In the genomic region with DNA sequence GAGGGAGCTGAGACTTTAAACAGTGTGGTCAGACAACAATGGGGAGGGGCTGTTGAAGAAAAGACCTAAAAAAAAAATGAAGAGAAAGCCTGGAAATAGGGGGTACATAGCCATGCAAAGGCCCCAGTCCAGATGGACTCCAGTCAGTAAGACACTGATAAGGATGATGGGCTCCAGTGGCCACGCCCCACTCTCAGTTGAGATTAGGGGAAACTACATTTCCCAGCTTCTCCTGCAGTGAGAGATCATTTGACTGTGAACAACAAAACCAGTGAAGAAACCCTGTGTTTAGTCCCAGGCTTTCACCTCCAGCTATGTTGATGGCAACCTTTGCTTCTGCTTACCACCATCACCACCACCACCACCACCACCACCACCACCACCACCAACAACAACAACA, we compare ENCODE assay signal across 36 mouse cellular contexts. TPM values are rescaled to one million over a fixed set of nuclear protein-coding genes. Genes with fewer than 3 reads are reported as not detected.
A peak's percentile ranks its signal among the peaks of the same experiment; 100 is the strongest.
DNase-seq lines count a peak whose midpoint lies in the region; ATAC-seq and TF ChIP-seq lines count a peak whose summit lies in the region.
"Had no signal": no experiment of that assay in that cellular context is flagged by ENCODE, and none has a peak within 500 bp of the region (broad histone marks: within the 10 kb centered on the region; RNA-seq: fewer than 3 reads in every experiment).

No protein-coding gene starts in this region.

- no peak overlapping the region for H3K9ac ChIP-seq in forebrain, embryonic 11.5 days (ENCODE audit: low read length)
- H3K9ac ChIP-seq in intestine, embryonic 14.5 days (ENCODE audit: low read length), result no peak overlapping the region
- H3K9ac ChIP-seq in intestine, postnatal 0 days (ENCODE audit: low read depth, low read length), result no peak overlapping the region
- no peak overlapping the region for H3K9ac ChIP-seq in liver, postnatal 0 days (replicated peaks)
- H3K9ac ChIP-seq: limb, embryonic 15.5 days had no signal

- no peaks in the 10 kb centered on the region for H3K9me3 ChIP-seq in forebrain, embryonic 10.5 days
- H3K9me3 ChIP-seq in forebrain, embryonic 11.5 days (ENCODE audit: control insufficient read depth, low read length), result no peaks in the 10 kb centered on the region
- no peaks in the 10 kb centered on the region for H3K9me3 ChIP-seq in intestine, embryonic 14.5 days (ENCODE audit: control insufficient read depth, low read length)
- H3K9me3 ChIP-seq in intestine, postnatal 0 days (ENCODE audit: control insufficient read depth), result no peaks in the 10 kb centered on the region
- H3K9me3 ChIP-seq in G1E (replicated peaks), result no peaks in the 10 kb centered on the region
- no peaks in the 10 kb centered on the region for H3K9me3 ChIP-seq in liver, postnatal 0 days (ENCODE audit: low read length)
- H3K9me3 ChIP-seq: hindbrain, embryonic 10.5 days; limb, embryonic 10.5 days; limb, embryonic 15.5 days had no signal

- H3K4me2 ChIP-seq in forebrain, embryonic 11.5 days (ENCODE audit: low read depth, low read length, severe bottlenecking), result no peak overlapping the region
- H3K4me2 ChIP-seq in intestine, embryonic 14.5 days (ENCODE audit: low read length), result no peak overlapping the region
- no peak overlapping the region for H3K4me2 ChIP-seq in intestine, postnatal 0 days (replicated peaks; ENCODE audit: low read depth)
- no peak overlapping the region for H3K4me2 ChIP-seq in liver, postnatal 0 days (ENCODE audit: low read depth, low read length)
- H3K4me2 ChIP-seq: limb, embryonic 15.5 days; midbrain, embryonic 11.5 days had no signal

- no peak overlapping the region for H3K4me3 ChIP-seq in forebrain, embryonic 10.5 days
- H3K4me3 ChIP-seq in forebrain, embryonic 11.5 days (ENCODE audit: low read depth, low read length), result no peak overlapping the region
- H3K4me3 ChIP-seq in intestine, embryonic 14.5 days (ENCODE audit: low read depth, low read length), result no peak overlapping the region
- no peak overlapping the region for H3K4me3 ChIP-seq in intestine, postnatal 0 days (ENCODE audit: low read depth, low read length)
- no peak overlapping the region for H3K4me3 ChIP-seq in G1E (ENCODE audit: low read depth, low read length)
- H3K4me3 ChIP-seq in liver, postnatal 0 days (ENCODE audit: low read depth, low read length), result no peak overlapping the region
- H3K4me3 ChIP-seq: hindbrain, embryonic 10.5 days; limb, embryonic 10.5 days; limb, embryonic 15.5 days had no signal

- TF ChIP-seq CTCF in intestine, postnatal 0 days (IDR thresholded peaks at IDR 0.05; ENCODE audit: low read depth), result no peak
- no peak for TF ChIP-seq CTCF in G1E (IDR thresholded peaks at IDR 0.05; ENCODE audit: low read depth, low read length)
- no peak for TF ChIP-seq CTCF in liver, postnatal 0 days (IDR thresholded peaks at IDR 0.05; ENCODE audit: low read depth)

- TF ChIP-seq EP300 in liver, postnatal 0 days (IDR thresholded peaks at IDR 0.05; ENCODE audit: low read depth), result no peak

- H3K27me3 ChIP-seq in forebrain, embryonic 10.5 days (ENCODE audit: poor library complexity, severe bottlenecking), result no peaks in the 10 kb centered on the region
- no peaks in the 10 kb centered on the region for H3K27me3 ChIP-seq in forebrain, embryonic 11.5 days (ENCODE audit: control insufficient read depth, insufficient read depth, low read length)
- no peaks in the 10 kb centered on the region for H3K27me3 ChIP-seq in intestine, embryonic 14.5 days (replicated peaks; ENCODE audit: control insufficient read depth, insufficient read depth, low read length)
- no peaks in the 10 kb centered on the region for H3K27me3 ChIP-seq in intestine, postnatal 0 days (replicated peaks; ENCODE audit: control insufficient read depth, insufficient read depth, low read length)
- H3K27me3 ChIP-seq in G1E (ENCODE audit: insufficient read depth, low read length), result peaks cover 18% of the 10 kb centered on the region
- no peaks in the 10 kb centered on the region for H3K27me3 ChIP-seq in liver, postnatal 0 days (ENCODE audit: insufficient read depth, low read length)
- H3K27me3 ChIP-seq: limb, embryonic 15.5 days had no signal

- ATAC-seq in forebrain, embryonic 11.5 days (replicated peaks; ENCODE audit: low FRiP score), result no peak
- no peak for ATAC-seq in intestine, embryonic 14.5 days (replicated peaks; ENCODE audit: low FRiP score, low TSS enrichment, low read depth)
- ATAC-seq in intestine, postnatal 0 days, result no peak
- no peak for ATAC-seq in G1E (ENCODE audit: extremely low read depth, insufficient number of reproducible peaks, low FRiP score, poor library complexity, severe bottlenecking)
- no peak for ATAC-seq in liver, postnatal 0 days
- ATAC-seq: hindbrain, postnatal 0 days; intestine, embryonic 16.5 days; lung, postnatal 0 days; midbrain, embryonic 16.5 days had no signal

- no peaks in the 10 kb centered on the region for H3K36me3 ChIP-seq in forebrain, embryonic 10.5 days (replicated peaks)
- no peaks in the 10 kb centered on the region for H3K36me3 ChIP-seq in forebrain, embryonic 11.5 days (ENCODE audit: control insufficient read depth, insufficient read depth, low read length)
- H3K36me3 ChIP-seq in intestine, embryonic 14.5 days (ENCODE audit: control insufficient read depth, insufficient read depth, low read length), result no peaks in the 10 kb centered on the region
- H3K36me3 ChIP-seq in intestine, postnatal 0 days (ENCODE audit: control insufficient read depth, insufficient read depth), result no peaks in the 10 kb centered on the region
- H3K36me3 ChIP-seq in G1E (replicated peaks), result no peaks in the 10 kb centered on the region
- H3K36me3 ChIP-seq in liver, postnatal 0 days (replicated peaks; ENCODE audit: insufficient read depth, low read length), result no peaks in the 10 kb centered on the region
- H3K36me3 ChIP-seq: hindbrain, embryonic 10.5 days; limb, embryonic 10.5 days; limb, embryonic 15.5 days had no signal

- 71% methylated on average over 1 of the region's 1 CpGs for WGBS in forebrain, embryonic 10.5 days
- WGBS in forebrain, embryonic 11.5 days, result 95% methylated on average over 1 of the region's 1 CpGs
- WGBS in intestine, embryonic 14.5 days, result 59% methylated on average over 1 of the region's 1 CpGs
- 60% methylated on average over 1 of the region's 1 CpGs for WGBS in intestine, postnatal 0 days
- WGBS in liver, postnatal 0 days (ENCODE audit: insufficient replicate concordance), result 55% methylated on average over 1 of the region's 1 CpGs

- no peak for DNase-seq in forebrain, embryonic 10.5 days (ENCODE audit: extremely low spot score, low spot score)
- no peak for DNase-seq in forebrain, embryonic 11.5 days (ENCODE audit: low spot score)
- peak; percentile 21 for DNase-seq in intestine, embryonic 14.5 days (ENCODE audit: low spot score)
- DNase-seq in G1E (ENCODE audit: low spot score), result peak; percentile 50
- DNase-seq in liver, postnatal 0 days, result peak; percentile 14
- DNase-seq in kidney, adult 9 months, result no peak
- no peak for DNase-seq in spleen, postnatal 14 days (ENCODE audit: low spot score in 2 of 2)
- DNase-seq: adrenal gland, postnatal 10 days; cerebellum, adult 18-20 months; cerebellum, postnatal 25 days; heart, postnatal 14 days; kidney, postnatal 14 days; layer of hippocampus, adult 9-11 months; thymus, postnatal 4 days had no signal

- peak overlapping the region; percentile 17; the same call in 1 of the 2 replicates for H3K27ac ChIP-seq in forebrain, embryonic 10.5 days
- H3K27ac ChIP-seq in forebrain, embryonic 11.5 days (ENCODE audit: low read depth, low read length), result no peak overlapping the region
- H3K27ac ChIP-seq in intestine, embryonic 14.5 days (ENCODE audit: low read depth), result no peak overlapping the region
- no peak overlapping the region for H3K27ac ChIP-seq in intestine, postnatal 0 days (ENCODE audit: low read depth, low read length)
- H3K27ac ChIP-seq in liver, postnatal 0 days (ENCODE audit: low read depth), result no peak overlapping the region
- H3K27ac ChIP-seq: hindbrain, postnatal 0 days; limb, embryonic 10.5 days; limb, embryonic 15.5 days; macrophage had no signal

- peaks cover 67% of the 10 kb centered on the region for H3K4me1 ChIP-seq in forebrain, embryonic 10.5 days
- H3K4me1 ChIP-seq in forebrain, embryonic 11.5 days (replicated peaks; ENCODE audit: control insufficient read depth, insufficient read depth, low read length), result peaks cover 5% of the 10 kb centered on the region
- H3K4me1 ChIP-seq in intestine, embryonic 14.5 days (replicated peaks; ENCODE audit: control insufficient read depth, insufficient read depth, low read length), result no peaks in the 10 kb centered on the region
- no peaks in the 10 kb centered on the region for H3K4me1 ChIP-seq in intestine, postnatal 0 days (replicated peaks; ENCODE audit: control insufficient read depth, insufficient read depth, low read length)
- H3K4me1 ChIP-seq in G1E (ENCODE audit: insufficient read depth, low read depth, low read length), result peaks cover 37% of the 10 kb centered on the region
- H3K4me1 ChIP-seq in liver, postnatal 0 days (ENCODE audit: insufficient read depth), result no peaks in the 10 kb centered on the region

RNA-seq across cellular contexts. Expression of a gene that starts 8.2 kb away (rescaled TPM):
- polyA plus RNA-seq in forebrain, embryonic 10.5 days (2016; fragmentation: Nextera tagmentation; extraction: Ambion mirVana), result 1.1 and 1.3 TPM in 2 replicates
- polyA plus RNA-seq in forebrain, embryonic 11.5 days (2014; fragmentation: Nextera tagmentation; extraction: Ambion mirVana), result 1.1 and 1.3 TPM in 2 replicates
- polyA plus RNA-seq in intestine, embryonic 14.5 days (2014; fragmentation: Nextera tagmentation; extraction: Ambion mirVana), result 2.2 and 2.8 TPM in 2 replicates
- polyA plus RNA-seq in intestine, postnatal 0 days (2015; fragmentation: Nextera tagmentation; extraction: Ambion mirVana), result not detected in 2 replicates
- total RNA-seq in G1E (2014; fragmentation: Nextera tagmentation) (4.4 and 6.5 TPM in 2 replicates), G1E (2017) (0.38 and 0.41 TPM in 2 replicates)
- 0.69 and 1.0 TPM in 2 replicates for polyA plus RNA-seq in G1E (2012)
- 0.08 TPM in 2 replicates for polyA plus RNA-seq in liver, postnatal 0 days (2015; fragmentation: Nextera tagmentation; extraction: Ambion mirVana)

RNA-seq across cellular contexts. Expression of a gene that starts 33.7 kb away (rescaled TPM):
- not detected in 2 replicates for polyA plus RNA-seq in forebrain, embryonic 10.5 days (2016; fragmentation: Nextera tagmentation; extraction: Ambion mirVana)
- polyA plus RNA-seq in forebrain, embryonic 11.5 days (2014; fragmentation: Nextera tagmentation; extraction: Ambion mirVana), result not detected in 2 replicates
- not detected in 2 replicates for polyA plus RNA-seq in intestine, embryonic 14.5 days (2014; fragmentation: Nextera tagmentation; extraction: Ambion mirVana)
- not detected in 2 replicates for polyA plus RNA-seq in intestine, postnatal 0 days (2015; fragmentation: Nextera tagmentation; extraction: Ambion mirVana)
- total RNA-seq in G1E (2014; fragmentation: Nextera tagmentation) (not detected in 2 replicates), G1E (2017) (0.17 TPM in 1 of 2 replicates, not detected in the other)
- not detected in 2 replicates for polyA plus RNA-seq in G1E (2012)
- polyA plus RNA-seq in liver, postnatal 0 days (2015; fragmentation: Nextera tagmentation; extraction: Ambion mirVana), result not detected in 2 replicates
- total RNA-seq: adrenal gland, postnatal 10 days; gastrocnemius, adult 8-10 months; gastrocnemius, postnatal 4 days; heart, adult 8-10 months; heart, postnatal 14 days; hindbrain, postnatal 0 days; left cerebral cortex, postnatal 10 days; neutrophil, adult 5-6 weeks had no signal
- polyA plus RNA-seq: embryonic facial prominence, embryonic 11.5 days; heart, embryonic 14.5 days; hindbrain, embryonic 10.5 days; hindbrain, postnatal 0 days; intestine, embryonic 16.5 days; kidney, embryonic 14.5 days; limb, embryonic 10.5 days; limb, embryonic 15.5 days; liver, embryonic 16.5 days; lung, postnatal 0 days; macrophage; midbrain, embryonic 11.5 days; midbrain, embryonic 16.5 days; neural tube, embryonic 11.5 days; stomach, embryonic 14.5 days; thymus, postnatal 0 days had no signal

RNA-seq across cellular contexts. Expression of a gene that starts 38.4 kb away (rescaled TPM):
- polyA plus RNA-seq in forebrain, embryonic 10.5 days (2016; fragmentation: Nextera tagmentation; extraction: Ambion mirVana), result 84.0 and 85.7 TPM in 2 replicates
- 74.7 and 75.0 TPM in 2 replicates for polyA plus RNA-seq in forebrain, embryonic 11.5 days (2014; fragmentation: Nextera tagmentation; extraction: Ambion mirVana)
- 57.1 and 59.9 TPM in 2 replicates for polyA plus RNA-seq in intestine, embryonic 14.5 days (2014; fragmentation: Nextera tagmentation; extraction: Ambion mirVana)
- 22.3 and 31.3 TPM in 2 replicates for polyA plus RNA-seq in intestine, postnatal 0 days (2015; fragmentation: Nextera tagmentation; extraction: Ambion mirVana)
- total RNA-seq in G1E (2014; fragmentation: Nextera tagmentation) (111 and 194 TPM in 2 replicates), G1E (2017) (55.2 and 78.2 TPM in 2 replicates)
- polyA plus RNA-seq in G1E (2012), result 209 and 224 TPM in 2 replicates
- 19.7 and 23.1 TPM in 2 replicates for polyA plus RNA-seq in liver, postnatal 0 days (2015; fragmentation: Nextera tagmentation; extraction: Ambion mirVana)

RNA-seq across cellular contexts. Expression of a gene that starts 38.7 kb away (rescaled TPM):
- polyA plus RNA-seq in forebrain, embryonic 10.5 days (2016; fragmentation: Nextera tagmentation; extraction: Ambion mirVana), result 160 and 172 TPM in 2 replicates
- 145 and 154 TPM in 2 replicates for polyA plus RNA-seq in forebrain, embryonic 11.5 days (2014; fragmentation: Nextera tagmentation; extraction: Ambion mirVana)
- polyA plus RNA-seq in intestine, embryonic 14.5 days (2014; fragmentation: Nextera tagmentation; extraction: Ambion mirVana), result 73.3 and 81.8 TPM in 2 replicates
- 40.0 and 44.9 TPM in 2 replicates for polyA plus RNA-seq in intestine, postnatal 0 days (2015; fragmentation: Nextera tagmentation; extraction: Ambion mirVana)
- total RNA-seq in G1E (2014; fragmentation: Nextera tagmentation) (67.0 and 76.5 TPM in 2 replicates), G1E (2017) (85.0 and 121 TPM in 2 replicates)
- 151 and 154 TPM in 2 replicates for polyA plus RNA-seq in G1E (2012)
- polyA plus RNA-seq in liver, postnatal 0 days (2015; fragmentation: Nextera tagmentation; extraction: Ambion mirVana), result 27.0 and 28.4 TPM in 2 replicates

Comparison
In these comparisons a context has a peak if more than half of its experiments do, and no peak if none do; other contexts are left out.
1. DNase-seq: peak in intestine, embryonic 14.5 days (single experiment), G1E (single experiment) and liver, postnatal 0 days (single experiment); none in forebrain, embryonic 10.5 days (single experiment), forebrain, embryonic 11.5 days (single experiment), kidney, adult 9 months (single experiment) and spleen, postnatal 14 days (0 of 2).